Mouse (Mus musculus) retina, postnatal 1 day (tissue): Measurements from ENCODE around the gene Akt3.

Experiments used
- DNase-seq: peaks from one replicate; pipeline ENCODE4 v3.0.0-alpha.2; 2012

Gene Akt3

DNA sequence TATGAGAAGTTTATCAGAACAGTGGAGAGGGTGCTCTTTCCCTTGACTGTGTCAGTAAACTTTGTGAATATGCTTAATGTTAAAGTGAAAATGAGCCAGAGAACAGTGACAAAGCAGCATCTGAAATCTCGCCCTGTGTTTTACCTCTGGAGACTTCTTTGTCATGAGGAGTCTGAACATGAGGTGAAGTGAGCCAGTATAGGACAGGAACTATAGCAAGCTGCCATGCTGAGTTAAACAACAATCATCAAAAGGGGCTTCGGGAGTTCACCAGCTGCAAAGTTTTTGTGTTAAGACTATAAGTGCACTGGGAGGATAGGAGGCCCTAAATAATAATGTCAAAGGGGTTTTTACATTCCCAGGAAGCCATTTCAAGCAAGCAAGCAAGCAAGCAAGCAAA, 71.3 kb downstream of the Akt3 start:
- no peak for DNase-seq

DNA sequence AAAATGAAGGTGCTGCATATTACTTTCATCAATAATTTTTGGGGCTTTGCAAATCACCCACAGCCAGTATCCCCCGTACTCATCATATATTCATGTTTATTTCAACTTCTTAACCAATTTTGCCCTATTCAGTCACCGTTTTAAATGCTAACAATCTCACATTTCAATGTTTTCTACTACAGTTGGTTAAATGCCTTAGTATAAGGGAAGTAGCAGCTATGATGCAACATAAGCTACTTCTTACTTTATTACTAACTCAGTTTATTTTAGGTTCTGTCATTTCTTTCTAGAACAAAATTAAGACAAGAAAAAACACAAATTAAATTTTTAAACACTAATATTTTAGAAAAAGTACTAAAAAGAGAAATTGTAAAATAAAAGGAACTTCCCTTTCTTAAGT, 78.4 kb downstream of the Akt3 start:
- no peak for DNase-seq

- DNase-seq, result no peak
Measured at GRCm38 (mm10) chr1:177175436-177175835, 82.6 kb downstream of the Akt3 start.

DNA sequence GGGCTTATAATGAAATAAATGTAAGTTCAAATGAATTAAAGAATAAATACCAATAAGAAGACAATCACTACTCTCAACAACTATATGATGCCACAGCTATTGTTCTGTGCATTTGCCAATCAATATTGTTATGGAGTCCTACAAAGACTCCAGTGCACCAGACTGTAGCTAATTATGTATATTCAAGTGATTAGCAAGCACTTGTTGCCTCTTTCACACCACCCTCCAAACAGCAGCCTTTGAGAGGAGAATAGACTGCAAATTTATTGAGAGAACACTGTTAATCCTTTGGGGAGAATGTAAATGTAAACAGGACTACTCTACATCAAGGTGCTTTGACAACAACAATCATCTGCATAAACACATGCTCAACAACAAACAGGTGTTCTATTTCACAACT, 86.7 kb downstream of the Akt3 start:
- no peak for DNase-seq

DNA sequence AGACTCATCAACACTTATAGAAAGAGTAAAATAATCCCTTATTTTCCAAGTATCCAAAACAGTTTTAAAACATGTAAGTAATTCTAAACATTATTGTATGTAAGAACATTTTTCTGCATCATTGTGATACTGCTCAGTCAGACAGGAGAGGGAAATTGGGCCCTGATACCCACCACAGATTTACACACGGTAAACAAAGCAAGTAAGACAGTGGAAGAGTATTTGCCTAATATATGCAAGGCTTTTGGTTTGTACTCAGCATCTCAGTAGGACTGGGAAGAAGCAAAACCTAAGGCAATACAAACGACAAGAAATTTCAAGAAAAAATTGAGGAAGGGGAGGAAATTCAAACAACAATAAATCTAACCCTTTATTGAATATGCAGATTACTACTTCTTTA, 92.2 kb downstream of the Akt3 start:
- no peak for DNase-seq

- no peak for DNase-seq
Measured at GRCm38 (mm10) chr1:177165336-177165735, 92.7 kb downstream of the Akt3 start.

- peak; percentile 94 for DNase-seq
Measured at GRCm38 (mm10) chr1:177150344-177151021, 107.5 kb downstream of the Akt3 start.

GRCm38 (mm10) chr1:177148746-177149145, 109.3 kb downstream of the Akt3 start:
- peak; percentile 19 for DNase-seq

DNA sequence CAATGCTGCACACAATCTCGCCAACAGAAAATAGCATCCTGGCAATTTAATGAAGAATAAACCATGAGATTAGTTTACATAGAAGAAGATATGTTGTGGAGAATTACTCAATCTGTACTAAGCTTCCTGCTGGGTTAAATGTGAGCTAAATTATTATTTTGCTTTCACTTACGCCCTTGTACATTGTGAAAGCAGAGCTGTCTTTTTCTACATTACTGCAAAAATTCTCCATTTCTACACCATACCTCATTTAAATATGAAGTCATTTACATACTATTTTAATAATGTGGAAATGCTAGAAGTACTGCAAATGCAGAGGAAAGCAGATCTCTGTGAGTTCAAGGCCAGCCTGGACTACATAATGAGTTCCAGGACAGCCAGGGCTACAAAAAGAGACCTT, 116.5 kb downstream of the Akt3 start:
- DNase-seq, result no peak

- no peak for DNase-seq
Measured at GRCm38 (mm10) chr1:177139652-177140051, 118.4 kb downstream of the Akt3 start.

GRCm38 (mm10) chr1:177131458-177131857, 126.5 kb downstream of the Akt3 start:
- no peak for DNase-seq

DNA sequence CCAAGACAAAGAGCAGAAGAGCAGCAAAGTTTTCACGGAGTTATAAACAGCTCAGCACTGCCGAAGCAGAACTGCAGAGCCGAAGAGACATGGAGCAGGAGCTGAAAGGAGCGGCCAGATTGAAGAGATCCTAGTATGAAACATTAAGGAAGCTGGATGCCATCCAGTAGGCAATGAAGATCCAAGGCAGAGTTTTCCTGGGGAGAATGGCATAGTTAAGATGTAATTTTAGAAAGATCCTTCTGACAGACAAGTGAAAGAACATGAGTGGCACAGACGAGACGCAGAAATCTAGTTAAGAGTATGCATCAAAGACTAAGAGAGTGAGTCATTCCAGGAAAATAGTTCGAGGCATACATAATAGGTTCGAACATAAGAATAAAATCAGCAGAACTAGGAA, 131.3 kb downstream of the Akt3 start:
- DNase-seq, result no peak

GRCm38 (mm10) chr1:177110665-177111271, 147.2 kb downstream of the Akt3 start:
- peak; percentile 6 for DNase-seq

- DNase-seq, result no peak
Measured at GRCm38 (mm10) chr1:177090465-177090864, 167.5 kb downstream of the Akt3 start.

GRCm38 (mm10) chr1:177089515-177089914, 168.5 kb downstream of the Akt3 start:
- peak; percentile 20 for DNase-seq

DNA sequence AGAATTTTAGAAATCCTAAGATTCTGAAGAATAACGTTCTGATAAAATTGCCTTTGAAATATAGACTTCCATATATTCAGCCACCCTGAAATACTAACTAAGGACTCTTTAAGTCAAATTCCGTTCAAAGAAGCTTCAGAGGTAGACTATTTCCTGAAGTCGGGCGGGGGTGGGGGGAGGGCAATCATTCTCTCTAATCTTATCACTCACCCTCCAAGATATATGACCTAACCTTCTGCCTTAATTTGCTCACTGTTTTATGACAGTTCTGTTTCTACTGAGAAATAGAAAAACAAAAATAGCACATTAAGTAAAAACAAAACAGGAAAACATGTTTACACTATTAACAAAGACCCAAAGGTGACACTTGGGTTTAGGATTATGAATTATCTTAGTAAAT, 169.0 kb downstream of the Akt3 start:
- DNase-seq, result no peak

GRCm38 (mm10) chr1:177081957-177082645, 175.9 kb downstream of the Akt3 start:
- no peak for DNase-seq

- no peak for DNase-seq
Measured at GRCm38 (mm10) chr1:177069161-177069560, 188.8 kb downstream of the Akt3 start.

GRCm38 (mm10) chr1:177067123-177067646, 190.8 kb downstream of the Akt3 start:
- DNase-seq, result no peak

- DNase-seq, result no peak
Measured at GRCm38 (mm10) chr1:177065732-177066131, 192.3 kb downstream of the Akt3 start.

DNA sequence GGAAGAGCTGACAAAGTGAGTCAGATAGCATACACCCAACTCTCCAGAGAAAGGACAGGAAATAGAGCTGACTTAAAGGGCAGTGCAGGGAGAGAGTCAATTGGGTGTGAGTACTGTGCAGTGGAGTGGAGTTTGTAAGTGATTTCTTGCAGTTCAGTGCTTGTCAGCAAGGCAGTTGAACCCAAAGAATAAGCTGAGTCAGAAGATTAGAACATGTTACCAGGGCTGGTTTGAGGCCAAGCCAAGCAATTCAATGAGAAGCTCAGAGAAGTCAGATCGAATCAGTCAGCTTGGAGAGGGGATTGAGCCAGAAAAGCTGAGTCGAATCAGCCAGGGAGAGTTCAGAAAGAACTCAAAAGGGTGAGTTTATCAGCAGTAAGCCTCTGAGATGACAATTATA, 196.2 kb downstream of the Akt3 start:
- no peak for DNase-seq

GRCm38 (mm10) chr1:177054891-177055290, 203.1 kb downstream of the Akt3 start:
- DNase-seq, result no peak

DNA sequence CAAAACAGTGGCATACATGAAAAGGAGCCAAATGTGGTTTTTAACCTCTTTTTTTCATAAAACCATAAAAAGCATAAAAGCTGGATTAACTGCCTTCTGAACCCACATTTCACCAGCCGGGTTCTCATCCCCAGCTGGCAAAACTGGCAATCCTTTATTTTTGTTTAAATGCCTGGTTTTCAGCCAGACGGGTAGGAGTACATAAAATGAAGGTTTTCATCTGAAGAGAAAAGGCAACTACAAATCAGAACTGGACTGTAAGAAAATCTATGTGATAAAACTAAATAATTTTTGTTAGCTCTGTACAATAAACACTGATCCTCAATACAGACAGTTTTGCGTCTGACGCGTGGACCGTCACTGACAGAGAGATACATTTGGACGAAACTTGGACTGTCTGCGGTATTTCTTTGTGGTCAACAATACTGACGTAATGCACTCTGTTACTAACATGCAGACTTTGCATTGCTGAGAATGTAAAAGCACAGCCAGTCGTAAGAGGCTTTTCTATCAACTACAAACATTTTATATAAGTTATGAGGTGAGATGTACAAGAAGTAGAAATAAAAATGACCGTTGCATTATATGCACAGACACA, 206.5 kb downstream of the Akt3 start:
- DNase-seq, result no peak

GRCm38 (mm10) chr1:177048773-177049172, 209.2 kb downstream of the Akt3 start:
- DNase-seq, result no peak
